Mouse (Mus musculus) cerebellum, adult 2 months (tissue): ENCODE measurements around the gene Ggcx.

Experiments used
- CTCF ChIP-seq: fragments of 200-500 bp; IDR thresholded peaks from 2 replicates; pipeline ENCODE4 v1.5.1; 2011; ENCODE audit warnings: low read depth, mild to moderate bottlenecking, control low read depth, low read length, moderate library complexity, borderline replicate concordance; ENCODE audit not compliant: insufficient read depth
- POLR2A ChIP-seq: fragments of 200-500 bp; IDR thresholded peaks from 2 replicates; pipeline ENCODE4 v1.6.1; 2011; ENCODE audit warnings: low read length, control low read depth, borderline replicate concordance; ENCODE audit not compliant: insufficient read depth

- TF ChIP-seq POLR2A: no peak
- TF ChIP-seq CTCF: no peak
Measured at GRCm38 (mm10) chr6:72383952-72384351, 30.2 kb upstream of the Ggcx start.
